Mouse (Mus musculus) urinary bladder, adult 18-20 months (tissue): ENCODE data around the gene Gpc6.
A peak's percentile ranks its signal among the peaks of the same experiment; 100 is the strongest.

Experiments used
- DNase-seq, 2 experiments: peaks; one replicate each; pipeline ENCODE4 v3.0.0; 2022; ENCODE audit warnings: low spot score in 2 of 2, mixed read lengths in 2 of 2

The Gpc6 gene

DNA sequence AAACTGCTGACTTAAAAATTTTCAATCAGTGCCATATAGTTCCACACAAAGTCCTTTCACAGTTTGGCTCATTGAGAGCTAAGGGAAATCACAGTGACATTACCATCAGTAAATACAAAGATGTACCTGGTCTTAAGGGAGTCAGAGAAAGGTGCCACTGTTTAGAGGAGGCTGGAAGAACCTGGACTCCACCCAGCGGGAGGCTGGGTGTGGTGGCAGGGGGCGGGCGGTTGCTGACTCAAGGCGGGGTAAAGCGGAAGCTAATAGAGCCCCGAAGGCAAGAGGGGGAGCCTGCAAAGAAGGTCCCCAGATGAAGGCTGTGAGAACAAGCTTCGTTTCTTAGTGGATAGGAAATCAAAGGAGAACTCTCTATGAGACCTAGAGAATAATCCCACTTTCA lies 861.5 kb downstream of the Gpc6 start:
- DNase-seq, result no peak

DNA sequence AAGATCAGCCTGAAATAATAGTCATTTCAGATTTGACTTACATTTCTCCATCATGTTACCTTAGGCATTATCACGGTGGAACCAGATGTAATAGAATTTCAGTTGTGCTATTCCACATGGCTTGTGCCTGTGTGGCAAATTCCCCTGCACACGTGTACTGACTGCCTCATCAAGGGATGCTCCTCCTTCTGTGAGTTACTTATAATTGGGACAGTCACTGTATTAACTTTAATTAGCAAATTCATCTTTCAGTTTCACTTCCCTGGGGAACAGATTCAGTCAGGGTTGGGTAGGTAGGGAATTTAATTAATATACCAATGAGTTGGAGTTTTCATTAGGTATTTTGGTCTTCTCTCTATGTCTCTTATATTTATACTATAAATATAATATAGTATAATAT lies 869.8 kb downstream of the Gpc6 start:
- no peak for DNase-seq

DNA sequence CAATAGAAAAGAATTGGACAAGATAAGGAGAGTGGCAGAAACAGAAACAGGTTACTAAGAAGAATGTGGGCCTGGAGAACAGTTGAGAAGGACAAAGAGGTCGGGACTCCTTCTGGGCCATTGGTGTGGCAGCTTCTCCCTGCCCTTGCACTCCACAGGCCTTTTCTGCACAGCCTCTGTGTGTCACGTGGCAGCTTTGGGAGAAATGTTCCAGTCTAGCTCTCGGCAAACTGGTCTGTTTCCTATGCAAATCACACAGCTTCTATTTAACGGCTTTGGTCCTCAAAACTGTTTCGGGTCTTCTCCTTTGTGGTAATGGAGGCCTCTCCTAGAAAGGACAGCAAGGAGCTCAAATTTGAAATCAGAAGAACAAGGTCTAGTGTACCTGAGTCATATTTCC lies 871.5 kb downstream of the Gpc6 start:
- DNase-seq, result no peak

DNA sequence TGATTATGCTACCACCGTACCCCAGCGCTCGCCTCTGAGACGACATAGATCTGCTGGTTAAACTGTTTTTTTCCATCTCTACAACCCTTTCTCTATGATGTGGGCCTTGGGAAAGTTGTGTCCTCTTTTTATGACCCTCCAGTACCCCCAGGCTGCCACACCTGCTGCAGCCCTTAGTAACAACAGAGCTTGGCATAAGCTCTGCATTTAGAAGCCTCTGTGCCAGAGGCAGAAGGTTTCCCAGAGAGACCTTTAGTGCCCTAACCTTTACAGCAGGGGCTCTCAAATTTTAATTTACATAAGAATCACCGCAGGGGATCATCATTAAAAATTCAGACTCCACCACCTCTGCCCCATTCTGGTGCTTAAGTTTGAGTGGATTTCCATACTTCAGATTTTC lies 875.3 kb downstream of the Gpc6 start:
- DNase-seq, result no peak

DNA sequence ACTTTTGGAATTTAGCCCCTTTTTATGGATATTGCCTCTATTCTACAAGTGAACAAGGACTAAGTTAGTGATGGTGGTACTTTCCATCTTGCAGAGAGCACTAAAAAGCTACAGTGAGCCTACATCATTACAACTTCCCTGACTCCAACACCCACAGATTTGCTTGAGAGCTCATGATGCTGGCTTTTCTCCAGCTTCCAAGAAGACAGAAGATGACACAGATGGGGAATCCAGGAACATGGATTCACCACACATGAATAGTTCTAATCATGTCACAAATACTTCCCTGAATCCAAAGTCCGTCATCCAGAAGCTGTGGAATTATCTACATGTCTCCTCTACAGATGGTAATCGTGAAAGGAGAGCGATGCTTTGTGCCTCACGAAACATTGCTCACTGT lies 882.7 kb downstream of the Gpc6 start:
- no peak for DNase-seq

DNA sequence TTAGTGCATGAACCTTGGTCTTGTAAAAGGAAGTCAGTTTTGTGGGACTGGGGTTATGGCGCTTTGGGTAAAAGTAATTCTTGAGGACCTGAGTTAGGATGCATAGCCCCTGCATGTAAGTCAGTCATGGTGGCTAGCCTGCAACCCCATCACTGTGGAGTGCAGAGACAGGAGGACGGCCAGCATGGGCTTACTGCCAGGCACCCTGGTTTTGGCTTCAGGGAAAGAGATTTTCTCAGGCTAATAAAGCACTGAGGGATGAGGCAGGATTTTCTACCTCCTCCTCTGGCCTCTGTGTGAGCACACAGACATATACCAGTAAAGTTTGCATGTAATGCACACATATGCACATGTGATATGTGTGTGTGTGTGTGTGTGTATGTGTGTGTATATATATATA lies 883.2 kb downstream of the Gpc6 start:
- DNase-seq, result no peak

DNA sequence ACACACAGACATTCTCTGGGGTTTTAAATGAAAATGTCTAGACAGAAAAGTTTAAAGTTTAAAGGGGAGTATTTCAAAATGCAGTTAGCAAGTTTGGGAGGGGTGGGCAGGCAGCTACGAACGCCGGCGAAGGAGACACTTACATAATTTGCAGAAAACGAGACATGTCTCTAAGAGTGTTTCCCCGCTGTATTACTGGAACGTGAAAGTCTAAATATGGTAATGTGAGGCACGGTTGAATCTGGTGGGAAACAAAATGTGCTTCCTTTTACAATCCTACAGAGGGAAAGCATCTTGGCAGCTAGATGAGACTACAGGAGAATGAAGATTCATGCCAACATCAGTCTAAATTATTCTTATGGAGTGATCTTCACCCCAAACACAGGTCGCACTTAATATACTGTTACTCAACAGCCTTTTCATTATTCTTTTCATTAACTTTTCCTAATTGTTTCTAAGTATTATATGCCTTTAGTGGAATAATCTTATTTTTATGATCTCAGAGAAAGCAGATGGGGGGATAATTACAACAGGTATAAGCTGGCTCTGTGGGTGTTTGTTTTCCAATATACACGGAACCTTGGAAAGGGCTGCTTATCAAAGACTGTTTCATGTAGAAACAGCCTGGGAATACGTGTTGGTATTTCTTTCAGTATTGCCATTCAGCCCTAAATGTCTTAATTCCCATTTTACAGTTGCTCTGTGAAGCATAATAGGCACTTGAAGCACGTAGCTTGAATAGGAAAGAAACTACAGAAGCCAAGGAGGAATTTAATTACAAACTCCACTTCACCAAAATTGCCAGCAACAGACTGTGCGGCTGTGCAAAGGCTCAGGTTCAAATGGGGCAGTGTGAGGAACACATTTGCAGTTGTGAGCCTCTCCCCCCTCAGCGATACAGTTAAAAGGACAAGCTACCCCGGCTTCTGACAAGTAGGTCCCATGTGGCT lies 885.5 kb downstream of the Gpc6 start:
- DNase-seq, result no peak

DNA sequence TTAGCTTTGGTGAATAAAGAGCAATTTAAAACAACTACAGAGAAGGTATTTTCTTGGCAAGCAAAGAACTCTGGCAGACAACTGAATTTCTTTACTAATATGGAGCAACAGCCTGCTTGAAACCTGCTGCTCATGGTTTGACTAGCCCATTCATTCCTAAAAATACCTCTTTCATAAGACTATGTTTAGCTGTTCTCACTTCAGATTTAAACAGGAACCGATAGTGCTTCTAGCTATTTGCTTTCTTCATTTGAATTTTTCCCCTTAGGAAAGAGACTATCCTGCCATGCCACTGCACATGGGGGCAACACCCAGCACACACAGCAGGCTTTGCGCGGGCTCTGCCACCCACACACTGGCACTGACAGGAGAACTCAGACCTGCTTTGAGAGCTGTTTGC lies 888.4 kb downstream of the Gpc6 start:
- no peak for DNase-seq

DNA sequence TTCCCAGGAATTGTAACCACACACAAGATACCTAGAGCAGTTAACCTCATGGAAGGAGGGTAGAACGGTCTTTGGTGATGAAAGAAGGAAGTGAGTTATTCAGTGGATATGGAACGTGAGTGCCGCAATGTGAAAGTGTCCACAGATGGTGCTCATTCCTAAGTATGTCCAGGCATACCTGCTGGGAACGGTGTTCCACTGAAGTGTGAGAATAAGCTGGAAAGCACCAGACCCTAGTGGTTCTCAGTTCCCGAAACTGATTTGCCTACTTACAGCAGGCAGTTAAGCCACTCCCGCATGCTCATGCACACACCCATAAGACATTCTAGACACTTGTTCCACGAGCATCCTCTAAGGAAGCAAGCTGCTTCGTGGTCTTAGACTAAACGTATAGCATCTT lies 890.9 kb downstream of the Gpc6 start:
- DNase-seq, result no peak

DNA sequence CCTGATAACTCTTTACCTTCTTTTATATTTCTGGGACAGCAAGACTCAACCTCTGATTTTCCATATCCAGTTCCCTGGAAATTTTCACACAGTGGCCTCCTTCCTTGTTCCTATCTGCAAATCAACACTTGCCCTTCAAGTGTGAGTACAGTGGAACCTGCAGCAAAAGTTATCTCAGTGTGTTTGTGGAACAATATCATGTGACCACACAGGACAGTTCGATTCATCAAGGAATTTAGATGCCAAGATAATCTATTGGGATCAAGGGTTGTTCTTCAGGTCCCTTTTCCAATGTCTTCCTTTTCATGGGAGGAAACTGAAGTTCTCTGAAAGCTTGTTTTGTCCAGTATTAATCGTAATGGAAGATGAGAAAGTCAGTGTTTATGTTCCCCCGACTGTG lies 891.6 kb downstream of the Gpc6 start:
- no peak for DNase-seq

DNA sequence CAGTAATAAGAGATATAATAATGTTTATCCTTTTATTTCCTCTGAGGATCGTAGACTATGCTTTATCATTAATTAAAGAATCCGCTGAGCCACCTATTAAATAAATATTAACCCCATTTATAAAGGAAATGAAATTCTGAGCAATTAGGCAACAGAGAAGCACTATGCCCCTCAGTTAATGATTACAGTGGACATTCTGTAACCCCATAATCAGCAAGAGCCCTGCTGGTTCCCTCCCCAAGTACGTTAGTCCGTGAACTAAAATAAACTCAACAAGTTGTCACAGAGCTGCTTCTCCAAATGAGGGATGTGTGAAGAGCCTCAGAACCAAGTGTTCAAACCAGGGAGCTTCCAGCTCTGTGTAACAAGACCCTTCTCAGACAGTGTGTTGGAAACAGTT lies 892.1 kb downstream of the Gpc6 start:
- no peak for DNase-seq

DNA sequence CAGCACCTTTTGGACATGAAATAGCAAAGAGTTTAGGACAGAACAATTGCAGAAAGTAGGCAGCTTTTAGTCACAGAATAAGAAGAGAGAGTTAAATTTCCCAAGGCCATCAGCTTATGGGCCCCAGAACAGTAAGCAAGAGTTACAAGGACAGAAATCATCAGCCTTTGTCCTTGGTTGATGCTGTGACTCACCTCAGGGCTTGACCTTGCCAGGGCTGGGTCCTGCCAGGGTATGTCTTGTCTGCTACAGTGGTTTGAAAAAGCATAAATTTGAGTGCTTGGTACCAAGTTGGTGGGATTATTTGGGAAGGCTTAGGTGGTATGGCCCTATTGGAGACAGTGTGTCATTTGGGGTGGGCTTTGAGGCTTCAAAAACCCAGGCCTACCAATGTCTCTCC lies 899.4 kb downstream of the Gpc6 start:
- DNase-seq, result no peak

DNA sequence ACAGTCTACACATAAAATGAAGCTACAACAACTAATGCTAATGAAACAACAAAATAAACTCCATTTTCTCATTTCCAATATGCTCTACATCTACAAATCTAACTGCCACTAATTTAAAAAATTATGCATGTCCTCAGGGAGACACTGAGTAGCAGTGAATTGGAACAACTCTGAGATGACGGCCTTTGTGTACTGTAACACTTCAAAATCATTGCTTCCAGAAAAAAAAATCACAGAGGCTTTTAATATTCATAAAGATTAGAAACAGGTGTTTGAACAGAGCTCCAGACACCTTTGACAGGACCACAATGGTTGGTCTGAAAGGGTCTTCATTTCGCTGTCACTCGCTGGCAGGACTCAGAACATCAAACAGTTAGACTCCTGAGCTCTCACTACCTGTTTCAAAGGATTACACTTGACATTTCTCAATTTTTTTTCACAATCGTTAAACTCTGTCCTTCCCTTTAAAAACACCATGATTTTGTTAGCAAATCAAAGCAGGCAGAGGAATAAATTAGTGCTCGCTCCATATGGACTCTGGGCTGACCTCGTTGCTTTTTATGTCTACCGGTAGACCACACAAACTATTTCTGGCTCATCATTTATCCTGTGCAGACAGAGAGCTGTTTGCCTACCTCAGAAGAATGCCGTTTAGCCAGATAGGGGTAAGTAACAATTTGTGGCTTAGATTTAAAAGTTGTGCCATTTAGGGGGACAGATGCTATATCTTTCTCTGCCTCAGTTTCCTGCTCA lies 901.4 kb downstream of the Gpc6 start:
- DNase-seq, result no peak

DNA sequence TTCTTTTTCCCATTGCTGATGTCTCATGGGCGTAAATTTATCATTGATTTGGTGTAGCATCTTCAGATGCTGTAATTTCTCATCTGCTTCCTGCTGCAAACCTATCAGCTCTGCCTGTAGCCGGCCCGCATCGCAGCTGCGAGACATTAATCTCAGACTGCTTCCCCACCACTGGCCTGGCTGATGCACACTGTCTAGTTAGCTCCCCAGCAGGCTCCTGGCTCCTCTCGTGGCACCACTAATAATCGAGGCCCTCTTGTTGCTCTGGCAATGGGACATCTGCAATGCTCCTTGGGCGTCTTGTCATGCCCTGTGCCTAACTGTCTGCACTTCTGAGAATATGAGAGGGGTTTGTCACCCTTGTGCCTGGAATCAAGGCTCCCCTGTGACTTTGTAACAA lies 906.2 kb downstream of the Gpc6 start:
- DNase-seq, result no peak

DNA sequence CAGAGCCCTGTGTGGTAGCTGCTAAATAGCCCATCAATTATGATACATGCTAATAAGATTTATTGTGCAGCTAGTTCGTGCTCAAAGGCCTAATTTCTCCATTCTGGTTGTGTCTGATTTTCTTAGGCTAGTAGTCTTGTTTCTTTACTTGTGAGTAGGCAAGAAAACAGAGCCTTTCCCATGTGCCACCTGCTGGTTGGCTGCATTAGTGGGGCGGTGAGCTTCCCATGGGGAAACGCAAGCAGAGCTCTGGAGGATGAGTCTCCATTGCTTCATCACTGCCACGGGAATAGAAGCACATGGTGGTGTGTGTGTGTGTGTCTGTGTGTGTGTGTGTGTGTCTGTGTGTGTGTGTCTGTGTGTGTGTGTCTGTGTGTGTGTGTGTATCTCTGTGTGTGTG lies 906.6 kb downstream of the Gpc6 start:
- peak in 1 of 2 experiments; percentile 8 for DNase-seq

DNA sequence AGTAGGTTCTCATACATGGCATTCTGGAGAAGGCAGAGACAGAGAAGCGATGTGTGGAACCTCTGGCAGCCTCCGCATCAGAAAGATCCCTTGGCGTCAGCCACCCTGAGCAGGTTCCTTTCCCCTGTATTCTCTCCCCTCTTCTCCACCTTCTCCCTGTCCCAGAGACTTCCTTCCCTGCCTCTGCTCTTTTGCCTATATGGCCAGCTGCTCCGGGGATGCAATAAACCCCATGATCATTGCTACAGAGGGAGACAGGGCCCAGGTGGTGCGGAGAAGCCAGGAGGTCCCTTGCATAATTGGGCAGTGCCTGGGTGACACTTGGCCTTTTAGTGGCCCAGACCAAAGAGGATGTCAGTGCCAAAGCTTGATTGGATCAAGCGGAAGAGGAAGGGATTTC lies 910.4 kb downstream of the Gpc6 start:
- DNase-seq, result no peak

DNA sequence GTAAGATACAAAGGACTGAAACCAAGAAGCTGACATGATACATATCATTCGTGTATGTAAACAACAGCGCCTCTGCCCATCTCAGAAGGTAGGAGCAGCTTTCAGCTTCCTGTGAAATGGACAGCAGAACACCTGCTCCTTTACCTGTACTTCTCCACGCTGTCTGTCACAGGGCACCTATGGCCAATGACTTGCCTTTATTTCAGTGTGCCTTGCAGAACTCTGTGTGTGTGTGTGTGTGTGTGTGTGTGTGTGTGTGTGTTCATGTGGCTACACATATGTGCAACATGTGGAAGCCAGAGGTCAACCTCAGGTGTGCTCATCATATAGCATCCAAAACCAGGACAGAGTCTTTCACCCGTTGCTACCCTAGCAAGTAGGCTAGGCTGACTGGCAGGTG lies 911.9 kb downstream of the Gpc6 start:
- no peak for DNase-seq

DNA sequence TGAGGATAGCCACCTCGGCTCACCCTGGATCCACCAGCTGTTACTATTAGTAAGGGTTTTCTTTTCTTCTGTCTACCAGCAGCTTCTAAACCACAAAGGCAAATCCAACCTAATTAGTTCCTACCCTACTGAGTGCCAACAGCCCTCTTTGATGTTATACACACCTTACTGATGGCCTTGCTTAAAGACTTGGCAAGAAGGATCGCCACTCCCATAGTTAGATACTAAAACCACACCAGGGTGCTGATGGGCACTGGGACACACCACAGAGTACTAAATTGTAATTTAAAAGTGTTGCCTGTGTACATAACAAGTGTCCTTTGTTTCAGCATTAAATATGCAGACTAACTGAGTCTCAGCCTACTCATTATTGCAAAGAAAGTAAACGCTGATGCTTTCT lies 912.6 kb downstream of the Gpc6 start:
- DNase-seq, result no peak

DNA sequence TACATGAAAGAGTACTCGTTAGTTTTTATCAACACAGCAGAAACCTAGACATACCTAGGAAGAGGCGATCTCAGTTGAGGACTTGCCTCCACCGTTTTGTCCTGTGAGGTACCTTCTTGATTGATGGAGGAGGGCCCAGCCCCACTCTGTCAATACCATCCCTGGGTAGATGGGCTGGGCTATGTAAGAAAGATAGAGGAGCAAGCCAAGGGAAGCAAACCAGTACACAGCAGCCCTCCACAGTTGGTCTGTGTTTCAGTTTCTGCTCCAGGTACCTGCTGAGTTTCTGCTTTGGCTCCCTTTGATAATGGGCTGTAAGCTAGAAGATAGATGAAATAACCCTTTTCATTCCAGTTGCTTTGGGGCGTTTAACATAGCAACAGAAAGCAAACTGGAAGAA lies 916.1 kb downstream of the Gpc6 start:
- DNase-seq, result no peak

DNA sequence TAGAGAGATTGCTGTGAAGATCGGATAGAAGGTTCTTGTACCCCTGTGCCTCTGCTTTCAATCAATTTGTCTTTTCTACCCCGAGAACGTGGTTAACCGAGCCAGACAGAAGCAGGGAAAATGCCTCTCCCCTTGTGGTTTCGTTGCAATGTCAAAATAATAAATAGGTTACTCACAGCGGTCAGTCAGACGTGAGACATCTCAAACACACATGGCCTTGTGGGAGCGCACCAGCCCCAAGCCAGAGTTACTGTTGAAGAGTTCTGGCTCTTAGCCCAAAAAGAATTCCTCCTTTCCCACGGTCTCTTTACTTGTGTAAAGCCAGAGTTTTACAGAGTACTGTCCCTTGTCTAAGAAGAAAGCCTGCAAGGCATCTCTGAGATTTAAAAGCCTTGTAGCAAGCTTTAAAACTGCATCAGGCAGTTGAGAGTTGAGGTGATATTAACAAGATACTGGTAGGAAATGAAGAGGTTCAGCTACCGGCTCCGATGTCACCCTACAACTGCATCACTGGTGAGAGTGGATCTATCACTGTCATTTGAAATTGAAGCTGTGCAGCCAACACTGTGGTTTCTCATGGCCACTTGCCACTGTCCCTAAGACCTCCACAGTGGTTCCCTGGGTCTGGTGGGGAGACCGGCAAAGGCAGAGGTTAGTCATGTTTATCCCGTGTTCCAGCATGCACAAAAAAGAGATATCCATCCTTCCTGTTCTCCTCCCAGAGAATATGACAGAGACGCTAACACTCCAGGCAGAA lies 916.9 kb downstream of the Gpc6 start:
- DNase-seq, result no peak

DNA sequence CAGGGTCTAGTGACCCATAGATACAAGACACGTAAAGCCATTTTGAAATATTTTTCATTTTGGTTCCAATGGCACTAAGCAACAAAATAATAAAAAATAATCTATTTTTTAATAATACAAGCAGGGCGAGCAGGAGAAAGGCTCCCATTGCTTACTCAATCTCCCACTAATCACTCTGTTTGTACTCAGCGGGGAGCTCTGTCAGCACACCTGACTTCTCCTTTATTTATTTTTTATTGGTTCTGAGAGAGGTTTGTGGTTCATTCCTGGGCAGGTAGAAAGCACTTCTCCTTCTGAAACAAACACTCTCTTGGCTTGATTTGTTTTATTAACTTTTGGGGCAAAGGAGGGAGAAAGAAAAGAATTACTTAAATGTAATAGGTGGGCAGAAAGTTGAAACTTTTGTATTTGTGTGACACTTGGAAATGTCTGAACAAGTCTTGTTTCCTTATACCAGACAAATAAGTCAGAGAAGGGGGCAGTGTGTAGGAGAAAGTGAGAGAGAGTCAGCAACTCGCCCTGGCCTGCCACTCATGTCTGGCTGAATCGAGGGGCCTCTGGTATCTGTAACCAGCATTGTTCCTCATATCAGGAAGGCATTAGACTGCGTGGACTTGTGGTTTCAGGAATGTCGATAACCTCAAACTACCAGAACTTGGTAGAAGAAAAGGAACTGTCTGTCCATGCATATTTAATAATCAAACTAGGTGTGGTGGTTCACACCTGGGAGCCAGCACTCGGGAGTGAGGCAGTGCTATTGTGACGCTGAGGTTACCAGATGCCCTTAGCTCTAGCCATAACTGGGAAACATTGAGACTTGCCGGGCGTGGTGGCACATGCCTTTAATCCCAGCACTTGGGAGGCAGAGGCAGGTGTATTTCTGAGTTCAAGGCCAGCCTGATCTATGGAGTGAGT lies 924.7 kb downstream of the Gpc6 start:
- DNase-seq, result no peak
